Mouse (Mus musculus) hindbrain, embryonic 11.5 days (tissue): ENCODE measurements around the gene Lhfpl4. TPM values are rescaled to one million over a fixed set of nuclear protein-coding genes. Genes with fewer than 3 reads are reported as not detected.

Experiments used
- ATAC-seq: fragments of 200-750 bp; cut with Nextera tagmentation; 2 replicates; pipeline ENCODE4 v1.8.0; 2017; ENCODE audit warnings: mild to moderate bottlenecking, moderate TSS enrichment, moderate library complexity; ENCODE audit not compliant: low FRiP score
- DNase-seq: peaks from one replicate; pipeline ENCODE4 v3.0.0-alpha.2; 2015; ENCODE audit warnings: low spot score
- H3K27ac ChIP-seq: fragments of 300-500 bp; sonication (generic); 2 replicates; pipeline ENCODE4 v1.5.1; 2014; ENCODE audit warnings: mild to moderate bottlenecking, low read depth, low read length
- H3K27me3 ChIP-seq: fragments of 300-500 bp; sonication (generic); 2 replicates; pipeline ENCODE4 v1.6.1; 2014; ENCODE audit warnings: mild to moderate bottlenecking, low read length, moderate library complexity, mixed read lengths; ENCODE audit not compliant: control insufficient read depth, insufficient read depth
- H3K36me3 ChIP-seq: fragments of 300-500 bp; sonication (generic); 2 replicates; pipeline ENCODE4 v1.6.1; 2014; ENCODE audit warnings: mild to moderate bottlenecking, low read length, moderate library complexity, mixed read lengths; ENCODE audit not compliant: control insufficient read depth, insufficient read depth
- H3K4me1 ChIP-seq: fragments of 300-500 bp; sonication (generic); replicated peaks from 2 replicates; pipeline ENCODE4 v1.6.1; 2014; ENCODE audit warnings: low read length, mixed read lengths; ENCODE audit not compliant: control insufficient read depth, insufficient read depth
- H3K4me2 ChIP-seq: fragments of 300-500 bp; sonication (generic); replicated peaks from 2 replicates; pipeline ENCODE4 v1.6.1; 2014; ENCODE audit warnings: mild to moderate bottlenecking, low read depth, low read length
- H3K4me3 ChIP-seq: fragments of 300-500 bp; sonication (generic); 2 replicates; pipeline ENCODE4 v1.5.1; 2014; ENCODE audit warnings: low read depth, low read length
- H3K9ac ChIP-seq: fragments of 300-500 bp; sonication (generic); 2 replicates; pipeline ENCODE4 v1.6.1; 2014; ENCODE audit warnings: low read depth, low read length
- H3K9me3 ChIP-seq: fragments of 300-500 bp; sonication (generic); 2 replicates; pipeline ENCODE4 v1.6.1; 2016; ENCODE audit warnings: low read length; ENCODE audit not compliant: control insufficient read depth
- WGBS: fragments of 180-500 bp; shearing (Covaris S2); extraction: QIAGEN DNeasy Blood & Tissue Kit; methylation state at CpG from one replicate; pipeline ENCODE4 v1.1.7; 2014; 5-methylcytosine and 5-hydroxymethylcytosine counted together
- polyA plus RNA-seq: library from polyadenylated mRNA; unstranded; fragments of >200 nt; fragmentation: Nextera tagmentation; extraction: Ambion mirVana; gene quantifications from 2 replicates; pipeline ENCODE4 v1.2.1, GENCODE M21; 2014

Gene Lhfpl4
- polyA plus RNA-seq = 7.0 and 7.9 TPM in 2 replicates

GRCm38 (mm10) chr6:113194841-113195595, at the start of gene Lhfpl4:
Gene Lhfpl4, minus strand, starts transcription at chr6:113195384.
- peak; percentile 73 for DNase-seq
- Histone ChIP-seq H3K9ac (peak within 1 kb of the TSS; percentile 88), H3K9me3 (no peaks in the 10 kb centered on the region), H3K4me2 (peak within 1 kb of the TSS; percentile 97), H3K4me3 (peak within 1 kb of the TSS; percentile 61), H3K4me1 (peaks cover 5% of the 10 kb centered on the region; the same call in 1 of the 2 replicates), H3K27me3 (peaks cover 4% of the 10 kb centered on the region; the same call in 1 of the 2 replicates), H3K36me3 (no peaks in the 10 kb centered on the region), H3K27ac (peak within 1 kb of the TSS; percentile 63)
- peak; percentile 85 for ATAC-seq
- WGBS = 2% methylated on average over 49 of the region's 66 CpGs

- DNase-seq = no peak
- Histone ChIP-seq H3K27me3 (no peaks in the 10 kb centered on the region), H3K4me2 (no peak overlapping the region), H3K9me3 (no peaks in the 10 kb centered on the region), H3K36me3 (no peaks in the 10 kb centered on the region), H3K4me1 (peaks cover 7% of the 10 kb centered on the region; the same call in 1 of the 2 replicates), H3K4me3 (no peak overlapping the region), H3K27ac (no peak overlapping the region), H3K9ac (no peak overlapping the region)
- ATAC-seq = no peak
- 90% methylated on average over 1 of the region's 1 CpGs for WGBS
Measured at GRCm38 (mm10) chr6:113242753-113243152, 47.6 kb upstream of the Lhfpl4 start.

- WGBS = 45% methylated on average over 6 of the region's 6 CpGs
- Histone ChIP-seq H3K9me3 (no peaks in the 10 kb centered on the region), H3K4me3 (peak overlapping the region; percentile 97), H3K27me3 (no peaks in the 10 kb centered on the region), H3K9ac (peak overlapping the region; percentile 88), H3K4me1 (peaks cover 7% of the 10 kb centered on the region; the same call in 1 of the 2 replicates), H3K36me3 (no peaks in the 10 kb centered on the region), H3K4me2 (peak overlapping the region; percentile 83), H3K27ac (no peak overlapping the region)
- ATAC-seq (no peak), DNase-seq (no peak)
Measured at GRCm38 (mm10) chr6:113238442-113238841, 43.3 kb upstream of the Lhfpl4 start.

GRCm38 (mm10) chr6:113237542-113238270, 42.5 kb upstream of the Lhfpl4 start, which contains the start of gene Mtmr14:
Gene Mtmr14, plus strand, starts transcription at chr6:113237843.
- 0 out of 2 replicates have a peak within 1 kb of the TSS, but pooled peaks have one; percentile 24 for H3K27ac ChIP-seq
- H3K9ac ChIP-seq = peak within 1 kb of the TSS; percentile 88
- DNase-seq (peak; percentile 98), ATAC-seq (peak; percentile 98)
- H3K9me3 ChIP-seq = no peaks in the 10 kb centered on the region
- H3K4me1 ChIP-seq = peaks cover 7% of the 10 kb centered on the region; the same call in 1 of the 2 replicates
- no peaks in the 10 kb centered on the region for H3K27me3 ChIP-seq
- H3K4me3 ChIP-seq = peak within 1 kb of the TSS; percentile 97
- whole genome bisulfite sequencing = 2% methylated on average over 55 of the region's 55 CpGs
- no peaks in the 10 kb centered on the region for H3K36me3 ChIP-seq
- H3K4me2 ChIP-seq = peak within 1 kb of the TSS; percentile 83

- H3K4me2 ChIP-seq = no peak overlapping the region
- H3K9ac ChIP-seq = no peak overlapping the region
- peaks cover 7% of the 10 kb centered on the region; the same call in 1 of the 2 replicates for H3K4me1 ChIP-seq
- no peak for DNase-seq
- no peaks in the 10 kb centered on the region for H3K36me3 ChIP-seq
- ATAC-seq = no peak
- 64% methylated on average over 5 of the region's 5 CpGs for WGBS
- H3K9me3 ChIP-seq = no peaks in the 10 kb centered on the region
- no peak overlapping the region for H3K27ac ChIP-seq
- H3K27me3 ChIP-seq = no peaks in the 10 kb centered on the region
- H3K4me3 ChIP-seq = no peak overlapping the region
Measured at GRCm38 (mm10) chr6:113235141-113235540, 40.0 kb upstream of the Lhfpl4 start.

GRCm38 (mm10) chr6:113226705-113227104, 31.5 kb upstream of the Lhfpl4 start:
- H3K4me1 ChIP-seq = no peaks in the 10 kb centered on the region

GRCm38 (mm10) chr6:113225798-113226197, 30.6 kb upstream of the Lhfpl4 start:
- 84% methylated on average over 4 of the region's 4 CpGs for WGBS
- ATAC-seq = no peak
- H3K27ac ChIP-seq = no peak overlapping the region

More at GRCm38 (mm10) chr6:113226705-113227104, 31.5 kb upstream of the Lhfpl4 start:
- H3K36me3 ChIP-seq = no peaks in the 10 kb centered on the region
- H3K4me3 ChIP-seq = no peak overlapping the region
- DNase-seq = no peak
- no peak for ATAC-seq
- no peak overlapping the region for H3K9ac ChIP-seq
- no peaks in the 10 kb centered on the region for H3K9me3 ChIP-seq
- H3K4me2 ChIP-seq = no peak overlapping the region
- no peaks in the 10 kb centered on the region for H3K27me3 ChIP-seq
- no peak overlapping the region for H3K27ac ChIP-seq

GRCm38 (mm10) chr6:113216280-113216679, 21.1 kb upstream of the Lhfpl4 start:
- H3K27ac ChIP-seq = no peak overlapping the region
- H3K27me3 ChIP-seq = no peaks in the 10 kb centered on the region
- no peak for ATAC-seq
- H3K9me3 ChIP-seq = no peaks in the 10 kb centered on the region
- H3K36me3 ChIP-seq = no peaks in the 10 kb centered on the region
- 71% methylated on average over 2 of the region's 2 CpGs for WGBS
- no peak overlapping the region for H3K9ac ChIP-seq
- no peak overlapping the region for H3K4me3 ChIP-seq
- H3K4me2 ChIP-seq = no peak overlapping the region
- no peak for DNase-seq
- H3K4me1 ChIP-seq = no peaks in the 10 kb centered on the region

More at GRCm38 (mm10) chr6:113225798-113226197, 30.6 kb upstream of the Lhfpl4 start:
- H3K9ac ChIP-seq = no peak overlapping the region
- no peak overlapping the region for H3K4me2 ChIP-seq
- H3K36me3 ChIP-seq = no peaks in the 10 kb centered on the region
- H3K4me1 ChIP-seq = no peaks in the 10 kb centered on the region
- no peaks in the 10 kb centered on the region for H3K9me3 ChIP-seq
- no peaks in the 10 kb centered on the region for H3K27me3 ChIP-seq
- no peak for DNase-seq
- H3K4me3 ChIP-seq = no peak overlapping the region
